Mouse (Mus musculus): ENCODE measurements around the gene C1ra.
"Not testable (repeated sequence)": the region's sequence is repeated elsewhere in the genome, so short reads cannot be mapped to it uniquely, and the experiment has no call there.

- TF ChIP-seq CTCF (IDR thresholded peaks at IDR 0.05; ENCODE audit: borderline replicate concordance, extremely low read depth, insufficient read depth, insufficient read length); POLR2A (IDR thresholded peaks at IDR 0.05; ENCODE audit: borderline replicate concordance, extremely low read depth, insufficient read depth, insufficient read length, poor library complexity, severe bottlenecking): not testable (repeated sequence)
Measured at GRCm38 (mm10) chr6:124522082-124522481, 9.9 kb downstream of the C1ra start.
